Mouse (Mus musculus): Measurements from ENCODE around the gene Fth1. TPM values are rescaled to one million over a fixed set of nuclear protein-coding genes. Genes with fewer than 3 reads are reported as not detected.

Gene Fth1
- polyA plus RNA-seq, 1 experiment from 2014 or later, result 1,529 TPM

DNA sequence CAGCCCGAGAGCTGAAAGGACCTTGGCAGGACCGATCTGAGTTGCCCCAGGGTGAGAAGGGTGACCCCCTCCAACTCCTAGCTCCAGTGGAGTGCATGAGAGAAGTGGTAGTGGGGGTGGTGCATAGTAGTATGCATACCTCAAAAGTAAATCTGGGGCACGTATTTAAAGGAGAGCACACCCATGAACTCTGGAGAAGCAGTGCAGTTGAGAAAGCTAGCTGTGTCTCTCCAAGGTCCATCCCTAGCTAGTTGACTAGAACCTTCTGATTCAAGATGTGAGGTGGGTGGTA lies 38.1 kb downstream of the Fth1 start:
- H3K27me3 ChIP-seq (replicated peaks; ENCODE audit: control insufficient read depth, insufficient read depth, low read length), result no peaks in the 10 kb centered on the region
- no peaks in the 10 kb centered on the region for H3K9me3 ChIP-seq (ENCODE audit: control insufficient read depth, low read length)
- no peak for DNase-seq (ENCODE audit: low spot score)
- peak overlapping the region; percentile 85 for H3K4me2 ChIP-seq (ENCODE audit: low read length)
- ATAC-seq (replicated peaks; ENCODE audit: low FRiP score, low TSS enrichment, low read depth), result peak; percentile 22; the same call in 1 of the 2 replicates
- H3K4me1 ChIP-seq (replicated peaks; ENCODE audit: control insufficient read depth, insufficient read depth, low read length), result peaks cover 46% of the 10 kb centered on the region
- H3K27ac ChIP-seq (ENCODE audit: low read depth), result 0 out of 2 replicates have a peak overlapping the region, but pooled peaks have one; percentile 52
- no peaks in the 10 kb centered on the region for H3K36me3 ChIP-seq (ENCODE audit: control insufficient read depth, insufficient read depth, low read length)
- peak overlapping the region; percentile 55 for H3K9ac ChIP-seq (ENCODE audit: low read length)
- H3K4me3 ChIP-seq (ENCODE audit: low read depth, low read length), result peak overlapping the region; percentile 57
- 0% methylated on average over 3 of the region's 3 CpGs for WGBS

DNA sequence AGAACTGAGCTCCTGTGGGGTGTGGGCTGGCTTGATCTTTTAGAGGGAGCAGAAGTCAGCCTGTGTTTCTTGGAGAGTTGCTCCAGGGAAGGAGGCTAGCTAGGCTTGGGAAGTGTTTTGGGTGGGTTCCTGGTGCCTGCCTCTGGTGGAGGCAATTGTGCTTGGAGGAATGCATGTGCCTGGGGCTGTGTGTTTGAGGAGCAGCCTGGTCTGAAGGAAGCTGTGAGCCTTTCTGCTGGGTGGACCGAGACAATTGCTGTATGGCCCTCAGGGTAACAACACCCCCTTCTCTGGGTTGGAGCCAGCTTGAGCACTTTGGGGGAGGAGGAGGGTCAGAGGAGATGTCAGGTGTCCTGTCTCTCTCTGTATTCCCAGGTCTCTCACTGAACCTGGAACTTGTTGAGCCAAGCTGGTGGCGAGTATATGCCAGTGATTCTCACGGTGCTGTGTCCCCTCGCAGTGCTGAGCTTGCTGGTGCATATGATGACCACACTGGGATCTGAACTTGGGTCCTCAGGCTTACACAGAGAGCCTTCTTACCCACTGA lies 38.9 kb downstream of the Fth1 start:
- no peaks in the 10 kb centered on the region for H3K9me3 ChIP-seq (ENCODE audit: control insufficient read depth, low read length)
- ATAC-seq (replicated peaks; ENCODE audit: low FRiP score, low TSS enrichment, low read depth) (no peak), DNase-seq (ENCODE audit: low spot score) (no peak)
- H3K4me2 ChIP-seq (ENCODE audit: low read length), result peak overlapping the region; percentile 85
- peaks cover 38% of the 10 kb centered on the region for H3K4me1 ChIP-seq (replicated peaks; ENCODE audit: control insufficient read depth, insufficient read depth, low read length)
- H3K27ac ChIP-seq (ENCODE audit: low read depth), result no peak overlapping the region
- H3K9ac ChIP-seq (ENCODE audit: low read length), result peak overlapping the region; percentile 55; the same call in 1 of the 2 replicates
- WGBS, result 73% methylated on average over 4 of the region's 4 CpGs
- no peaks in the 10 kb centered on the region for H3K27me3 ChIP-seq (replicated peaks; ENCODE audit: control insufficient read depth, insufficient read depth, low read length)
- no peaks in the 10 kb centered on the region for H3K36me3 ChIP-seq (ENCODE audit: control insufficient read depth, insufficient read depth, low read length)
- peak overlapping the region; percentile 57 for H3K4me3 ChIP-seq (ENCODE audit: low read depth, low read length)

DNA sequence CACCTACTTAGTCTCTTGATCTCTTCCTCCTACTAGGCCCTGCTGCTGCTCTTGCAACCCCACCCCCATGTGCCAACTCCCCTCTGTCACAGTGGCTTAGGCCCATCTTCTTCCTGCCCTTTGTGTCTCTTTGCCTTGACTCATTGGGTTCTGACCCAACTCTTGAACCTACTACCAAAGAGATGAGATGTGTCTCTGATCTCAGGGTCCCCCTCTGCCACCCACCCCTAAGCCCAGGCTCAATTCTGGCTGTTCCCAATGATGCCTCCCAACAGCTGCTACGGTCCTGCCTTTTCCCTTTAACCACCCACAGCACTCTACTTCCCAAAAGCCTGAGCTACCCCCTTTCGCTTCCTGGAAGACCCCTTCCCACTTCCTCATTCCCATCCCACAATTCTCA lies 41.6 kb downstream of the Fth1 start:
- ATAC-seq (replicated peaks; ENCODE audit: low FRiP score, low TSS enrichment, low read depth), result no peak
- no peaks in the 10 kb centered on the region for H3K27me3 ChIP-seq (replicated peaks; ENCODE audit: control insufficient read depth, insufficient read depth, low read length)
- no peaks in the 10 kb centered on the region for H3K9me3 ChIP-seq (ENCODE audit: control insufficient read depth, low read length)
- no peak overlapping the region for H3K9ac ChIP-seq (ENCODE audit: low read length)
- 83% methylated on average over 2 of the region's 2 CpGs for WGBS
- H3K27ac ChIP-seq (ENCODE audit: low read depth), result no peak overlapping the region
- H3K4me2 ChIP-seq (ENCODE audit: low read length), result no peak overlapping the region
- H3K4me1 ChIP-seq (replicated peaks; ENCODE audit: control insufficient read depth, insufficient read depth, low read length), result peaks cover 35% of the 10 kb centered on the region
- no peaks in the 10 kb centered on the region for H3K36me3 ChIP-seq (ENCODE audit: control insufficient read depth, insufficient read depth, low read length)
- no peak overlapping the region for H3K4me3 ChIP-seq (ENCODE audit: low read depth, low read length)
- DNase-seq (ENCODE audit: low spot score), result no peak

DNA sequence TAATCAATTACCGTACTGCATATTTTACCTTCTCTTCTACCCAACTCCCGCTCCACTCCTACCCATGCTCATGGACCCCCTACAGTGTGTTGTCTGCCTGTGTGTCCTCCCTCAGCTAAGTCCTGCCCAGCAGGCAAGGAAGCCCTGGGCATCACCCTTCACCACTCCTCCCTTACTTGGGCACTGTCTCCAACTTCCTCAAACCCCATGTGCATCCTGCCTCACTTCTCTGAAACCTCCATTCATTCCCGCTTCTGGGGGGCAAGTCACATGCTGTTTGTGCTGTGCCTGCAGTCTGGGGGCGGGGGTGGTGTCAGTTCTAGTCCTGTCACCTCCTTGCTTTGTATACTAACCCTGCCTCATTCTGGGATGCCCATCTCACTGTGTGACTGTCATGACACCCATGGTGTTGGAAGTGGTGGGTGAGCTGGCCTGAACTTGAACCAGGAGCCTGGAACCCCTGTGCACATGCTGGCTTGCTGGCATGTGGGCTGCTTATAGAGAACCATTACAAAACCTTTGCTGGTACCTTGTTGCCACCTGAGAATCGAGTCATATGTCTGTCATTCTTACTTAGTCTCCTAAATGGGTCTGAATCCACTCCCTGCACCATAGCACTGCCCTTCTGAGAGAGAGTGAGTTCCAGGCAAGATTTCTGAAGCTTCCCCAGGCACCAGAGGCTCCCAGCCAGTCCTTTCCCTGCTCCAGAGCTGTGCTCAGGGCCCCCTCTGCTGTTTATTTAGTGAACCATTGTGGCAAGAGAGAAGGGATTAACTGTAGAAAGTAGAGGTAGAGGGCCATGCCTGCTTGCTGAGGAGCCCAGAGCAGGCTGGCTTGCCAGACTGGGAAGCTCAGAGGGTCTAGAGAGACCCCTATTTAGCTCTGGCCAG lies 42.3 kb downstream of the Fth1 start:
- Histone ChIP-seq H3K4me1 (replicated peaks; ENCODE audit: control insufficient read depth, insufficient read depth, low read length) (peaks cover 31% of the 10 kb centered on the region), H3K27ac (ENCODE audit: low read depth) (peak overlapping the region; percentile 34; the same call in 1 of the 2 replicates), H3K9ac (ENCODE audit: low read length) (no peak overlapping the region), H3K4me2 (ENCODE audit: low read length) (no peak overlapping the region), H3K27me3 (replicated peaks; ENCODE audit: control insufficient read depth, insufficient read depth, low read length) (no peaks in the 10 kb centered on the region), H3K9me3 (ENCODE audit: control insufficient read depth, low read length) (no peaks in the 10 kb centered on the region), H3K36me3 (ENCODE audit: control insufficient read depth, insufficient read depth, low read length) (peaks cover 3% of the 10 kb centered on the region), H3K4me3 (ENCODE audit: low read depth, low read length) (no peak overlapping the region)
- ATAC-seq (replicated peaks; ENCODE audit: low FRiP score, low TSS enrichment, low read depth) (no peak), DNase-seq (ENCODE audit: low spot score) (no peak)
- 71% methylated on average over 5 of the region's 5 CpGs for WGBS

DNA sequence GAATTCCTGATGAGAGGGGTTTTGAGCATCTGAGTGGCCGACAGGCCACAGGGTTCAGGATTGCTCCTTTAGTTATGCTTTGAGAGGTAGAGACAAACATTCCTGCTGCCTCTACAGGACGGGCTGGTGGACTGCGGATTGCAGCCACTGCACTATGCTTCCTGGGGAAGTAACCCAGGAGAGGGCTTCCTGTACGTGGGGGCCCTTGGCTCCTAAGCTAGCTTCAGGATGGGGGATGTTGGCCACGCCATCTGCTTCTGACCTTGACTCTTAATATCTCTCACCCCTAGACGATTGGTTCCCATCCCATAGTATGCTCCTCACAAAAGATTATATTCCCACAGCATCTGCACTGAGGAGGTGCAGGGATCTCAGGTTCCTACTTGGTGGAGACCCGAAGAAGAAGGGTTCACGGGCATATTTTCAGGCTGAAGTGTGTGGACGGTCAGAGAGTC lies 42.9 kb downstream of the Fth1 start:
- no peak for DNase-seq (ENCODE audit: low spot score)
- Histone ChIP-seq H3K4me1 (replicated peaks; ENCODE audit: control insufficient read depth, insufficient read depth, low read length) (peaks cover 28% of the 10 kb centered on the region; the same call in 1 of the 2 replicates), H3K36me3 (ENCODE audit: control insufficient read depth, insufficient read depth, low read length) (peaks cover 9% of the 10 kb centered on the region), H3K4me2 (ENCODE audit: low read length) (no peak overlapping the region), H3K27ac (ENCODE audit: low read depth) (0 out of 2 replicates have a peak overlapping the region, but pooled peaks have one; percentile 34), H3K9ac (ENCODE audit: low read length) (no peak overlapping the region), H3K4me3 (ENCODE audit: low read depth, low read length) (no peak overlapping the region), H3K27me3 (replicated peaks; ENCODE audit: control insufficient read depth, insufficient read depth, low read length) (no peaks in the 10 kb centered on the region), H3K9me3 (ENCODE audit: control insufficient read depth, low read length) (no peaks in the 10 kb centered on the region)
- 61% methylated on average over 9 of the region's 9 CpGs for WGBS
- ATAC-seq (replicated peaks; ENCODE audit: low FRiP score, low TSS enrichment, low read depth), result no peak

DNA sequence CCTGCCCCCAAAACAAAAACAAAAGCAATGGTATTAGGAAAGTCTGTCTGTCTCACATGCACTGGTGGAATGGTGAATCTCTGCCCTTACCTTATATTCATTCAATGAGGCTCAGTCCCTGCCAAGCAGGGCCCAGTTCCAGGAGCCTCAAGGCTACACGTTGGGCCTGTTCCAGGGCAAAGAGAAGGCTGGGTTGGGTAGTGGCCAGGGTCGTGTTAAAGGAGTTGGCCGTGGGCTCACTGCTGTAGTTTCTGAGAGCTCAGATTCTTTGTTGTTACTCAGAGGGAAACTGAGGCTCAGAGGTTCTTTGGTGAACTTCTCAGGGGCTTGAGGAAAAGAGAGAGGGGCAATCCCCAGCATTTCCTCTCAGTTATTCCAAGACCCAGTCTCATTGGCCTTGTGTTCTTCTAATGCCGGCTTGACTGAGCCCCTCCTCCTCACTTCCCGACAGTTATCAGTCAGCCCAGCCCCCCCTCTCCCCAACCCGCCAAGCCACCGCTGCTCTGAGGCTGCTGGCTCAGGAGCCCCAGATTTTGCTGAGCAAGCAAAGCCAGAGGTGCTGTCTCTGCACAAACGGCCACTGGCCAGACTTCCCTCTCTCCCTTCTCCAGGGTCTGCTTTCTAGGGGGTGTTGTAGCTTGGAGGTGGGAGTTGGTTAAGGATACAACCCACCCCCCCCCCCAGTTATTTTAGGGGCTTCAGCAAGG lies 44.9 kb downstream of the Fth1 start:
- H3K9ac ChIP-seq (ENCODE audit: low read length), result no peak overlapping the region
- ATAC-seq (replicated peaks; ENCODE audit: low FRiP score, low TSS enrichment, low read depth), result no peak; the same call in 1 of the 2 replicates
- H3K4me3 ChIP-seq (ENCODE audit: low read depth, low read length), result no peak overlapping the region
- H3K27ac ChIP-seq (ENCODE audit: low read depth), result peak overlapping the region; percentile 60
- no peaks in the 10 kb centered on the region for H3K9me3 ChIP-seq (ENCODE audit: control insufficient read depth, low read length)
- H3K4me2 ChIP-seq (ENCODE audit: low read length), result no peak overlapping the region
- DNase-seq (ENCODE audit: low spot score), result no peak
- 22% methylated on average over 8 of the region's 8 CpGs for WGBS
- H3K36me3 ChIP-seq (ENCODE audit: control insufficient read depth, insufficient read depth, low read length), result peaks cover 26% of the 10 kb centered on the region
- peaks cover 14% of the 10 kb centered on the region; the same call in 1 of the 2 replicates for H3K4me1 ChIP-seq (replicated peaks; ENCODE audit: control insufficient read depth, insufficient read depth, low read length)
- no peaks in the 10 kb centered on the region for H3K27me3 ChIP-seq (replicated peaks; ENCODE audit: control insufficient read depth, insufficient read depth, low read length)

DNA sequence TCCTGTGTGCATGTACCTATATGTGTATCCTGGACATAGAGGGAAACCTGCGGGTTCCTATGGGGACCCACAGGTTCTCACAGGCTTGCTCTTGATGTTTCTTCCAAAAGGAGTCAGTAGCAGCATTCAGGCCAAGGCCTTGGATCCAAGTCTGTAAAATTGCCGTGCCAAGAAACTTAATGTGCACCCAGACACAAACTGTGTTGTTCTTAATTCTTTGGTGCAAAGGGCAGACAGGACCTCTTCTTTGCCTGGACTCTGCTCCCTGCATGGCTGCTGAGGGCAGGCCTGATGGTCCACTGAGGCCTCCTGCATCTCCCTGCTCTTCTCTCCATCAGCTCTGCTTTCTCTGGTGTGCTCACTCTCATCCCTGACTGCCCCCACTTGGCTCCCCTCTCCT lies 49.3 kb downstream of the Fth1 start:
- Histone ChIP-seq H3K9ac (ENCODE audit: low read length) (no peak overlapping the region), H3K4me2 (ENCODE audit: low read length) (no peak overlapping the region), H3K36me3 (ENCODE audit: control insufficient read depth, insufficient read depth, low read length) (peaks cover 38% of the 10 kb centered on the region), H3K27ac (ENCODE audit: low read depth) (no peak overlapping the region), H3K9me3 (ENCODE audit: control insufficient read depth, low read length) (no peaks in the 10 kb centered on the region), H3K27me3 (replicated peaks; ENCODE audit: control insufficient read depth, insufficient read depth, low read length) (no peaks in the 10 kb centered on the region), H3K4me3 (ENCODE audit: low read depth, low read length) (no peak overlapping the region), H3K4me1 (replicated peaks; ENCODE audit: control insufficient read depth, insufficient read depth, low read length) (peaks cover 11% of the 10 kb centered on the region; the same call in 1 of the 2 replicates)
- ATAC-seq (replicated peaks; ENCODE audit: low FRiP score, low TSS enrichment, low read depth), result no peak
- no peak for DNase-seq (ENCODE audit: low spot score)
- 93% methylated on average over 2 of the region's 2 CpGs for WGBS

- WGBS, result 39% methylated on average over 8 of the region's 8 CpGs
- Histone ChIP-seq H3K27me3 (replicated peaks; ENCODE audit: control insufficient read depth, insufficient read depth, low read length) (no peaks in the 10 kb centered on the region), H3K9ac (ENCODE audit: low read length) (no peak overlapping the region), H3K9me3 (ENCODE audit: control insufficient read depth, low read length) (no peaks in the 10 kb centered on the region), H3K27ac (ENCODE audit: low read depth) (no peak overlapping the region), H3K4me2 (ENCODE audit: low read length) (no peak overlapping the region), H3K4me1 (replicated peaks; ENCODE audit: control insufficient read depth, insufficient read depth, low read length) (peaks cover 4% of the 10 kb centered on the region; the same call in 1 of the 2 replicates), H3K4me3 (ENCODE audit: low read depth, low read length) (no peak overlapping the region), H3K36me3 (ENCODE audit: control insufficient read depth, insufficient read depth, low read length) (peaks cover 37% of the 10 kb centered on the region)
- DNase-seq (ENCODE audit: low spot score) (peak; percentile 68), ATAC-seq (replicated peaks; ENCODE audit: low FRiP score, low TSS enrichment, low read depth) (0 out of 2 replicates have a peak, but pooled peaks have one; percentile 31)
Observed at GRCm38 (mm10) chr19:10033211-10033973, 53.0 kb downstream of the Fth1 start.
